Mouse (Mus musculus): ENCODE measurements at regions not wholly inside any gene's neighbourhood (a gene's known extent, or its start where the extent isn't known, plus 50 kb on each side); places are given as distances from the start of the nearest gene placed in this dataset.

GRCm38 (mm10) chr9:47054595-47054994, 56.1 kb downstream of the Gm4791 start:
- TF ChIP-seq POLR2A (IDR thresholded peaks at IDR 0.05; ENCODE audit: borderline replicate concordance, control insufficient read depth, low read depth, low read length) (no peak), CTCF (IDR thresholded peaks at IDR 0.05; ENCODE audit: control insufficient read depth, insufficient read depth, low read length) (no peak)
- WGBS: 68% methylated on average over 10 of the region's 10 CpGs
- no peaks in the 10 kb centered on the region for H3K4me1 ChIP-seq (ENCODE audit: control insufficient read depth, insufficient read depth, low read length)
- no peak overlapping the region for H3K4me3 ChIP-seq (replicated peaks; ENCODE audit: control insufficient read depth, low read depth, low read length)
- H3K27ac ChIP-seq (ENCODE audit: control insufficient read depth, insufficient read depth, low read depth, low read length, poor library complexity): no peak overlapping the region

GRCm38 (mm10) chr9:47055558-47055957, 57.0 kb downstream of the Gm4791 start:
- no peaks in the 10 kb centered on the region for H3K4me1 ChIP-seq (ENCODE audit: control insufficient read depth, insufficient read depth, low read length)
- WGBS: 76% methylated on average over 6 of the region's 6 CpGs
- H3K4me3 ChIP-seq (replicated peaks; ENCODE audit: control insufficient read depth, low read depth, low read length): no peak overlapping the region
- H3K27ac ChIP-seq (ENCODE audit: control insufficient read depth, insufficient read depth, low read depth, low read length, poor library complexity): no peak overlapping the region
- no peak for TF ChIP-seq POLR2A (IDR thresholded peaks at IDR 0.05; ENCODE audit: borderline replicate concordance, control insufficient read depth, low read depth, low read length)
- no peak for TF ChIP-seq CTCF (IDR thresholded peaks at IDR 0.05; ENCODE audit: control insufficient read depth, insufficient read depth, low read length)

- H3K4me3 ChIP-seq (replicated peaks; ENCODE audit: control insufficient read depth, low read depth, low read length): no peak overlapping the region
- TF ChIP-seq POLR2A (IDR thresholded peaks at IDR 0.05; ENCODE audit: borderline replicate concordance, control insufficient read depth, low read depth, low read length): no peak
- no peak for TF ChIP-seq CTCF (IDR thresholded peaks at IDR 0.05; ENCODE audit: control insufficient read depth, insufficient read depth, low read length)
- no peaks in the 10 kb centered on the region for H3K4me1 ChIP-seq (ENCODE audit: control insufficient read depth, insufficient read depth, low read length)
- 74% methylated on average over 7 of the region's 7 CpGs for WGBS
- H3K27ac ChIP-seq (ENCODE audit: control insufficient read depth, insufficient read depth, low read depth, low read length, poor library complexity): no peak overlapping the region
Measured at GRCm38 (mm10) chr9:47059339-47060005, 60.9 kb downstream of the Gm4791 start.

GRCm38 (mm10) chr9:47060757-47061156, 62.2 kb downstream of the Gm4791 start:
- Histone ChIP-seq H3K4me1 (ENCODE audit: control insufficient read depth, insufficient read depth, low read length) (no peaks in the 10 kb centered on the region), H3K27ac (ENCODE audit: control insufficient read depth, insufficient read depth, low read depth, low read length, poor library complexity) (no peak overlapping the region), H3K4me3 (replicated peaks; ENCODE audit: control insufficient read depth, low read depth, low read length) (no peak overlapping the region)
- WGBS: 71% methylated on average over 2 of the region's 2 CpGs
- TF ChIP-seq CTCF (IDR thresholded peaks at IDR 0.05; ENCODE audit: control insufficient read depth, insufficient read depth, low read length) (no peak), POLR2A (IDR thresholded peaks at IDR 0.05; ENCODE audit: borderline replicate concordance, control insufficient read depth, low read depth, low read length) (no peak)

GRCm38 (mm10) chr9:47062516-47062915, 64.0 kb downstream of the Gm4791 start:
- TF ChIP-seq CTCF (IDR thresholded peaks at IDR 0.05; ENCODE audit: control insufficient read depth, insufficient read depth, low read length): no peak
- no peak for TF ChIP-seq POLR2A (IDR thresholded peaks at IDR 0.05; ENCODE audit: borderline replicate concordance, control insufficient read depth, low read depth, low read length)
- Histone ChIP-seq H3K27ac (ENCODE audit: control insufficient read depth, insufficient read depth, low read depth, low read length, poor library complexity) (no peak overlapping the region), H3K4me3 (replicated peaks; ENCODE audit: control insufficient read depth, low read depth, low read length) (no peak overlapping the region), H3K4me1 (ENCODE audit: control insufficient read depth, insufficient read depth, low read length) (no peaks in the 10 kb centered on the region)
- WGBS: 80% methylated on average over 7 of the region's 7 CpGs

GRCm38 (mm10) chr9:47063751-47064150, 65.2 kb downstream of the Gm4791 start:
- Histone ChIP-seq H3K4me3 (replicated peaks; ENCODE audit: control insufficient read depth, low read depth, low read length) (no peak overlapping the region), H3K4me1 (ENCODE audit: control insufficient read depth, insufficient read depth, low read length) (no peaks in the 10 kb centered on the region), H3K27ac (ENCODE audit: control insufficient read depth, insufficient read depth, low read depth, low read length, poor library complexity) (no peak overlapping the region)
- WGBS: 73% methylated on average over 5 of the region's 5 CpGs
- no peak for TF ChIP-seq CTCF (IDR thresholded peaks at IDR 0.05; ENCODE audit: control insufficient read depth, insufficient read depth, low read length)
- TF ChIP-seq POLR2A (IDR thresholded peaks at IDR 0.05; ENCODE audit: borderline replicate concordance, control insufficient read depth, low read depth, low read length): no peak

GRCm38 (mm10) chr9:47064463-47065032, 66.0 kb downstream of the Gm4791 start:
- Histone ChIP-seq H3K4me3 (replicated peaks; ENCODE audit: control insufficient read depth, low read depth, low read length) (no peak overlapping the region), H3K4me1 (ENCODE audit: control insufficient read depth, insufficient read depth, low read length) (no peaks in the 10 kb centered on the region), H3K27ac (ENCODE audit: control insufficient read depth, insufficient read depth, low read depth, low read length, poor library complexity) (no peak overlapping the region)
- 49% methylated on average over 5 of the region's 5 CpGs for WGBS
- no peak for TF ChIP-seq CTCF (IDR thresholded peaks at IDR 0.05; ENCODE audit: control insufficient read depth, insufficient read depth, low read length)

- no peak overlapping the region for H3K27ac ChIP-seq (ENCODE audit: control insufficient read depth, insufficient read depth, low read depth, low read length, poor library complexity)
- TF ChIP-seq POLR2A (IDR thresholded peaks at IDR 0.05; ENCODE audit: borderline replicate concordance, control insufficient read depth, low read depth, low read length) (no peak), CTCF (IDR thresholded peaks at IDR 0.05; ENCODE audit: control insufficient read depth, insufficient read depth, low read length) (no peak)
- no peak overlapping the region for H3K4me3 ChIP-seq (replicated peaks; ENCODE audit: control insufficient read depth, low read depth, low read length)
- H3K4me1 ChIP-seq (ENCODE audit: control insufficient read depth, insufficient read depth, low read length): no peaks in the 10 kb centered on the region
- 19% methylated on average over 5 of the region's 5 CpGs for WGBS
Measured at GRCm38 (mm10) chr9:47069436-47069835, 70.9 kb downstream of the Gm4791 start.

- Histone ChIP-seq H3K27ac (ENCODE audit: control insufficient read depth, insufficient read depth, low read depth, low read length, poor library complexity) (no peak overlapping the region), H3K4me1 (ENCODE audit: control insufficient read depth, insufficient read depth, low read length) (no peaks in the 10 kb centered on the region), H3K4me3 (replicated peaks; ENCODE audit: control insufficient read depth, low read depth, low read length) (no peak overlapping the region)
- no peak for TF ChIP-seq POLR2A (IDR thresholded peaks at IDR 0.05; ENCODE audit: borderline replicate concordance, control insufficient read depth, low read depth, low read length)
- TF ChIP-seq CTCF (IDR thresholded peaks at IDR 0.05; ENCODE audit: control insufficient read depth, insufficient read depth, low read length): no peak
- 90% methylated on average over 5 of the region's 5 CpGs for WGBS
Measured at GRCm38 (mm10) chr9:47070958-47071357, 72.4 kb downstream of the Gm4791 start.

Measured in bone marrow, adult 2 months (tissue).